Mouse (Mus musculus) lung, adult 2 months (tissue): ENCODE data around the gene Sema4d.

Experiments
- CTCF ChIP-seq: fragments of 200-500 bp; IDR thresholded peaks from 2 replicates; pipeline ENCODE4 v1.5.1; 2011; ENCODE audit warnings: mild to moderate bottlenecking, low read length, control low read depth; ENCODE audit not compliant: insufficient read depth
- POLR2A ChIP-seq: fragments of 200-500 bp; IDR thresholded peaks from 2 replicates; pipeline ENCODE4 v1.6.1; 2011; ENCODE audit warnings: low read depth, mild to moderate bottlenecking, control low read depth, low read length, borderline replicate concordance; ENCODE audit errors: extremely low read depth

- no peak for TF ChIP-seq POLR2A
- no peak for TF ChIP-seq CTCF
Observed at GRCm38 (mm10) chr13:51696481-51696880, 97.1 kb downstream of the Sema4d start.
